Mouse (Mus musculus) granulocyte monocyte progenitor cell, adult 5-6 weeks (primary cell): ENCODE data around the gene Psg23. TPM values are rescaled to one million over a fixed set of nuclear protein-coding genes. Genes with fewer than 3 reads are reported as not detected.
"Not testable (repeated sequence)": the region's sequence is repeated elsewhere in the genome, so short reads cannot be mapped to it uniquely, and the experiment has no call there.

Experiments used
- ATAC-seq: replicated peaks from 2 replicates; pipeline ENCODE4 v1.8.0; 2016; ENCODE audit warnings: mild to moderate bottlenecking, moderate TSS enrichment, inconsistent platforms; ENCODE audit not compliant: poor library complexity, severe bottlenecking
- total RNA-seq, 2 experiments: library from RNA; stranded (forward) in 1 of 2; stranded (reverse) in 1 of 2; fragments of 200-712, 200-1000 nt in 1 of 2; fragments of >200 nt in 1 of 2; fragmentation: Nextera tagmentation in 1 of 2; gene quantifications; 2 replicates each; pipeline ENCODE4 v1.2.3; 2014 to 2017

The Psg23 gene
- total RNA-seq (2014; fragmentation: Nextera tagmentation) (not detected in 2 replicates), total RNA-seq (2017) (not detected in 2 replicates)

DNA sequence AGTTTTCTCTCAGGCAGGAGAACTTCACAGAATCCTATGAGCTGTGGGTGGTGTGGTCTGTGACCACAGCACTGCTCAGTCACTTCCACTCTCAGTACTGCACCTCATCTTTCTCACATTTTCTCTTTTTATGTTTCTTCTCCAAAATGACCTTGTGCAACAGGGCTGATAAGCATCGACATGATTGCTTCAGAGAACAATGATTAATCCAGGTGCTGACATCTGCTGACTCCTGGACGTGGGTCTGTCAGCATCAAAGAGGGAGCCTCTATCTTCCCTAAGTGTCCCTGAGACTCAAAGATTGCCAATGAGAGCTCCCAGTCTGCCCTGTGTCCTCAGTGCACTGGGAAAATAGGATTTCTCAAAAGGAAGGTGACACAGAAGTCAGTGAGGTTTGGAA lies at the start of gene Psg23:
Psg23 (minus strand) TSS at position 101 of the 400 bp plus-strand sequence.
- ATAC-seq: not testable (repeated sequence)

DNA sequence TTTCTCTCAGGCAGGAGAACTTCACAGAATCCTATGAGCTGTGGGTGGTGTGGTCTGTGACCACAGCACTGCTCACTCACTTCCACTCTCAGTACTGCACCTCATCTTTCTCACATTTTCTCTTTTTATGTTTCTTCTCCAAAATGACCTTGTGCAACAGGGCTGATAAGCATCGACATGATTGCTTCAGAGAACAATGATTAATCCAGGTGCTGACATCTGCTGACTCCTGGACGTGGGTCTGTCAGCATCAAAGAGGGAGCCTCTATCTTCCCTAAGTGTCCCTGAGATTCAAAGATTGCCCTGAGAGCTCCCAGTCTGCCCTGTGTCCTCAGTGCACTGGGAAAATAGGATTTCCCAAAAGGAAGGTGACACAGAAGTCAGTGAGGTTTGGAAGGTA lies 40.3 kb upstream of the Psg23 start, which contains the start of gene Psg21:
Psg21 (minus strand) TSS at position 101 of the 400 bp plus-strand sequence.
- ATAC-seq: not testable (repeated sequence)

DNA sequence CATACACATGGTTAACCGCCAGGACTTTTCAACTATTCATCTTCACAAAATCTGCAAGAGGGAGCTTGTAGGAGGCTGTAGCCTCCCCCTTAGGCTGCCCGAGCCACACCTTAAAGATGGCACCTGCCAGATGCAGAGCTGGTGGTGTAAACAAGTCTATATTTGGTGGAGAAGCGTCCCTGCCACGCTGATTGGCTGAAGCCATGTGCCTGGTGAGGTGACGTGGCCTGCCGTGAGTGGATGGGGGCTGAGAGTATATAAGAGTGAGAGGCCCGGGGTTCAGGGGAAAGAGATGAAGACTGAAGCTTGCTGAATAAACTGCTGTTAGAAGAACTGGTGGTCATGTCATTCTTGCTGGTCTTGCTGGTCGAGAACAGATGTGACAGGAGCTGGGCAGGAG lies 10.6 kb upstream of the Psg23 start:
- not testable (repeated sequence) for ATAC-seq

DNA sequence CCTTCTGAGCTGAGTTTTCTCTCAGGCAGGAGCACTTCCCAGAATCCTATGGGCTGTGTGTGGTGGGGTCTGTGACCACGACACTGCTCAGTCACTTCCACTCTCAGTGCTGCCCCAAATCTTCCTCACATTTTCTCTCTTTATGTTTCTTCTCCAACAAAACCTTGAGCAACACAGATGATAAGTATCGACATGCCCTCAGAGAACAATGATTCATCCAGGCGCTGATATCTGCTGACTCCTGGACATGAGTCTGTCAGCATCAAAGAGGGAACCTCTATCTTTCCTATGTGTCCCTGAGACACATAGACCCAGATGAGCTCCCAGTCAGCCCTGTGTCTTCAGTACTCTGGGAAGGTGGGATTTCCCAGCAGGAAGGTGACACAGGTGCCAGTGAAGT lies 49.1 kb downstream of the Psg23 start, which contains the start of gene Psg27:
Psg27 (minus strand) TSS at position 101 of the 400 bp plus-strand sequence.
- no peak for ATAC-seq

DNA sequence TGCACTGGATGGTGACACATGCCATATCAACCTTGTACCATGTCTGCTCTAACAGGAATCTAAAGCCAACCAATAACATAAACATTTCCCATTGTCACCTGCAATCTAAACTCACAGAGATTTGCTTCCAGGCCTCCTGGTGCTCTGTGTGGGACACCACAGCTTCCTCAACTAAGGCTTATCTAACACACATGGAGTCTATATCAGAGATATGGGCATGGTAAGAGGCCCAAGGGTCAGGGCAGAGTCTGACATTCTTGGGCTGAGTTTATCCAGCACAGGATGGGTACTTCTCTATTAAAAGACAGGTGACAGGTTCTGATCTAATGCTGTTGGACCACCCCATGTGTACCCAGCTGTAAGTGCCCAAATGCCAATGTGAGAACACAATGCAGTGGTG lies 56.5 kb downstream of the Psg23 start:
- no peak for ATAC-seq

Other genes with a start within 250 kb of the Psg23 start
- gene Psg28, start 184.5 kb downstream of the Psg23 start, total RNA-seq (2014; fragmentation: Nextera tagmentation): not detected in 2 replicates
- not detected in 2 replicates for gene Psg28, start 184.5 kb downstream of the Psg23 start, total RNA-seq (2017)
- not detected in 2 replicates for gene Psg26, start 132.3 kb downstream of the Psg23 start, total RNA-seq (2014; fragmentation: Nextera tagmentation)
- gene Psg26, start 132.3 kb downstream of the Psg23 start, total RNA-seq (2017): not detected in 2 replicates
- gene Psg25, start 84.2 kb downstream of the Psg23 start, total RNA-seq (2014; fragmentation: Nextera tagmentation): not detected in 2 replicates
- not detected in 2 replicates for gene Psg25, start 84.2 kb downstream of the Psg23 start, total RNA-seq (2017)
- not detected in 2 replicates for gene Psg27, start 49.2 kb downstream of the Psg23 start, total RNA-seq (2014; fragmentation: Nextera tagmentation)
- not detected in 2 replicates for gene Psg27, start 49.2 kb downstream of the Psg23 start, total RNA-seq (2017)
- gene Psg21, start 40.2 kb upstream of the Psg23 start, total RNA-seq (2014; fragmentation: Nextera tagmentation): not detected in 2 replicates
- not detected in 2 replicates for gene Psg21, start 40.2 kb upstream of the Psg23 start, total RNA-seq (2017)
- gene Psg20, start 69.7 kb upstream of the Psg23 start, total RNA-seq (2014; fragmentation: Nextera tagmentation): not detected in 2 replicates
- gene Psg20, start 69.7 kb upstream of the Psg23 start, total RNA-seq (2017): not detected in 2 replicates
- gene Psg22, start 101.6 kb upstream of the Psg23 start, total RNA-seq (2014; fragmentation: Nextera tagmentation): not detected in 2 replicates
- not detected in 2 replicates for gene Psg22, start 101.6 kb upstream of the Psg23 start, total RNA-seq (2017)
- not detected in 2 replicates for gene Psg19, start 182.0 kb upstream of the Psg23 start, total RNA-seq (2014; fragmentation: Nextera tagmentation)
- not detected in 2 replicates for gene Psg19, start 182.0 kb upstream of the Psg23 start, total RNA-seq (2017)
- gene Psg17, start 205.1 kb upstream of the Psg23 start, total RNA-seq (2014; fragmentation: Nextera tagmentation): not detected in 2 replicates
- gene Psg17, start 205.1 kb upstream of the Psg23 start, total RNA-seq (2017): not detected in 2 replicates
- 0.34 TPM in 1 of 2 replicates, not detected in the other for gene Mill2, start 223.5 kb upstream of the Psg23 start, total RNA-seq (2014; fragmentation: Nextera tagmentation)
- gene Mill2, start 223.5 kb upstream of the Psg23 start, total RNA-seq (2017): 0.04 TPM in 1 of 2 replicates, not detected in the other